Mouse (Mus musculus) urinary bladder, adult 2 months (tissue): ENCODE measurements around the gene Chchd10. TPM values are rescaled to one million over a fixed set of nuclear protein-coding genes. Genes with fewer than 3 reads are reported as not detected.
A peak's percentile ranks its signal among the peaks of the same experiment; 100 is the strongest.

Experiments used
- DNase-seq: peaks from one replicate; pipeline ENCODE4 v3.0.0; 2022; ENCODE audit warnings: low spot score
- polyA plus RNA-seq: library from polyadenylated mRNA; depleted of rRNA; stranded (reverse); fragments of >200 nt; gene quantifications from 2 replicates; pipeline ENCODE4 v1.2.3, GENCODE M21; 2012

The Chchd10 gene
- polyA plus RNA-seq, 1 experiment = 140 TPM

GRCm38 (mm10) chr10:75924324-75924723 is 8.6 kb upstream of the Chchd10 start:
- DNase-seq = no peak

GRCm38 (mm10) chr10:75926396-75926795 is 6.5 kb upstream of the Chchd10 start:
- DNase-seq = no peak

GRCm38 (mm10) chr10:75930304-75930703 is 2.6 kb upstream of the Chchd10 start:
- no peak for DNase-seq

GRCm38 (mm10) chr10:75931311-75931710 is 1.6 kb upstream of the Chchd10 start:
- no peak for DNase-seq

GRCm38 (mm10) chr10:75932081-75932678 is 750 bp upstream of the Chchd10 start:
- peak; percentile 58 for DNase-seq

- DNase-seq = no peak
These were observed 2.1 kb downstream of the Chchd10 start for GRCm38 (mm10) chr10:75934991-75935390.

- peak; percentile 56 for DNase-seq
These were observed 3.0 kb downstream of the Chchd10 start, which contains the start of gene Mmp11 for GRCm38 (mm10) chr10:75935680-75936541. TSS of gene Mmp11 (minus strand) at chr10:75936496.

GRCm38 (mm10) chr10:75936909-75937667 is 4.2 kb downstream of the Chchd10 start:
- DNase-seq = no peak

GRCm38 (mm10) chr10:75937851-75938643 is 5.1 kb downstream of the Chchd10 start:
- no peak for DNase-seq

GRCm38 (mm10) chr10:75939481-75940234 is 6.7 kb downstream of the Chchd10 start:
- DNase-seq = no peak

- no peak for DNase-seq
These were observed 7.6 kb downstream of the Chchd10 start, which contains the start of gene Gm867 for GRCm38 (mm10) chr10:75940520-75940919. TSS of gene Gm867 (minus strand) at chr10:75940672.

GRCm38 (mm10) chr10:75941042-75941824 is 8.3 kb downstream of the Chchd10 start:
- no peak for DNase-seq

- no peak for DNase-seq
These were observed 10.0 kb downstream of the Chchd10 start, which contains the start of gene Vpreb3 for GRCm38 (mm10) chr10:75942736-75943477. TSS of gene Vpreb3 (plus strand) at chr10:75943057.

- DNase-seq = no peak
These were observed 11.3 kb downstream of the Chchd10 start for GRCm38 (mm10) chr10:75944066-75944772.

- no peak for DNase-seq
These were observed 12.3 kb downstream of the Chchd10 start for GRCm38 (mm10) chr10:75945213-75945612.

GRCm38 (mm10) chr10:75945896-75946295 is 13.0 kb downstream of the Chchd10 start:
- DNase-seq = no peak

GRCm38 (mm10) chr10:75948079-75948478 is 15.1 kb downstream of the Chchd10 start:
- no peak for DNase-seq
